Mouse (Mus musculus): ENCODE measurements around the gene Gapvd1.

GRCm38 (mm10) chr2:34799357-34800256 is 44.6 kb upstream of the Gapvd1 start, which contains the start of gene Rabepk:
- TF ChIP-seq CTCF (conservative IDR thresholded peaks at IDR 0.05; ENCODE audit: insufficient read depth, insufficient read length, low read depth, low read length) (no peak), POLR2A (IDR thresholded peaks at IDR 0.05; ENCODE audit: low read depth, low read length) (peak; percentile 68)
